Mouse (Mus musculus): ENCODE data around the gene Atxn1.

Atxn1 gene

DNA sequence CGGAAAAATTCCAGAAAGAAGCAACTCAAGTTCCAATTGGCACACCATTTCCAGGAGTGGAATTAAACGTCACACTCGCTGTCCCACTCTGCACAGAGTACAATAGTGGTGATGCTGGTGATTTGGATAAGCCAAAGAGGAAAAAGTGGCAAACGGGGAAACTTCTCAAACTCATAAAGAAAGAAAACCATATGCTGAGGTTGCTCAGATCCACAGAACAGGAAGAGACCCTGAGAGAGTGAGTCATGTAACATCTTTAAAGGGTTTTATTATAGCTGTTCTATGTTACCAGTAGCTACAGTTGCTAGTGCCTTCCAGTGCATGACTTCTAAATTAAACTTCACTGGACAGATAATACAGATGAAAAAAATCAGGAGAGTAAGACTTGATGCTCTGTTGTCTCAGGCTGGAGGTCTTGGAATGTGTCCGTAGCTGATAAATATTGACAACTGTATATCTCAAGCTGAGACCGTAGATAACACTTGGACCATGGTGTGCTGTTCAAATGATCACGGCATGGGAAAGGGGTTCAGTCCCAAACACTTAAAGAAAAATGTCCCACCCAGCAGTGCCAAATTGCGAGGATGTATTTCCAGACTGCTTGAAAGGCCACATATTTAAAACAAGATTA, 98.1 kb downstream of the Atxn1 start:
- DNase-seq (ENCODE audit: low spot score in 2 of 2) = no peak

DNA sequence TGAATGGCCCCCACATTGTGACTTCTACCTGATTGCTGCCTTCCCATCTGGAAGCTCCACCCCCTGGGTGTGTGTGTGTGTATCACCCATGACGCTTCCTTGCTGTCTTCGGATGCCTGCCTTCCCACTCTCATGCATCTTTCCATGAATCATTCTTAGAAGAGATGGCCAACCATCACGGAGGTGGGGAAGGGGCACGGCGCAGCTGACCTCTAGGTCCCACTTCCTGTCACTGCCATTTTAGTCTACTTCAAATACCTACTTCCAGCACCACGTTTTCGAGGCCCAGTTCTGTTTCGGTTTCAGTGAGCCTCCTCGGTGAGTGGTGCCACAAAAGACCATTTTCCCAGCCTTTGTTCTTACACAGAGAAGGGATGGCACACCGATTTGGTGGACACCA, 99.2 kb downstream of the Atxn1 start:
- DNase-seq (ENCODE audit: low spot score in 2 of 2) = no peak

DNA sequence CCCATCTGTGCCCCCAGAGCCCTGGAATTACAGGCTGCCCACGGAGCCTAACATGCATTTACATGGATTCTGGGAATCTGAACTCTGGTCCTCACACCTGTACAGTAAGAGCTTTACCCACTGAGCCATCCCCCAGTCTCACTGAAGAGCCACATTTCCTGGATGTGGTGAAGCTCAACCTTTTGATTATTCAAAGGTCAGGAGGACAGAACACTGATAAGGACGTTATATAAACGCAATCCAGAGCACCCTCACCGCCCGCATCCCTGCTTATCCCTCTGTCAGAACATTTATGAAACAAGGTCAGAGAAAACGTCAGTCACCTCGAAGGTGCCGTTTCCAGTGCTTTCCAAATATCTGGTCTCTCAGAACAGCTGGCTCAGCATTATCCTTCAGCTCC, 101.0 kb downstream of the Atxn1 start:
- DNase-seq (ENCODE audit: low spot score in 2 of 2) = no peak

DNA sequence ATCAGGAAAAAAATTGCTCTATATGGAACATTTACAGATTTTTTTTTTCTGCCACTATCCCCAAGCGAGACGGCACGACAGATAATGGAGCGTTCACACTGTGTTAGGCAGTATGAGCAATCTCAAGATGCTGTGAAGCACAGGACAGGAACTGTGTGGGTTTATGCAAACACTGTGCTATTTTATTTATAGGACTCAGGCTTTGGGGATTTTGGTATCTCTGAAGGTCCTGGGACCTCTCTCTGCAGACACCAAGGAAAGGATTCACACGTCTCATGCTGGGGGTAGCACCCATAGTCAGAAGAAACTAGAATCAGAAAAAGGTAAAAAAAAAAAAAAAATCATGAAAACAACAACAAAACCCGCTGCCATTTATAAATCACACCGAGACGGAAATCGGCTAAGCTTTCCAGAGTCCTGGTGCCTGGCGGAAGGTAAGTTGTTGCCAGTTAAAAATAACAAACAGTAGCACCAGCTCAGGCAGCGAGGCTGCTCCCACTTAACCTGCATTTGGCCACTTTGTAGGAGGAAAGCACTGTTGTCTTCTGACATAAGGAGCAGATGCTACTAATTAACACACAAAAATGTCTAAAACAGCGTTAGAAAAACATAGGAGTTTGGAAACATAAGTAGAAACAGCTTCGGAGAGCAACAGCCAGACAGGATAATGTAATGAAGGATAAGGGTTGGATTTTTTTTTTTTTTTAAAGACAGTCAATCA, 102.8 kb downstream of the Atxn1 start:
- no peak for DNase-seq (ENCODE audit: low spot score in 2 of 2)

DNA sequence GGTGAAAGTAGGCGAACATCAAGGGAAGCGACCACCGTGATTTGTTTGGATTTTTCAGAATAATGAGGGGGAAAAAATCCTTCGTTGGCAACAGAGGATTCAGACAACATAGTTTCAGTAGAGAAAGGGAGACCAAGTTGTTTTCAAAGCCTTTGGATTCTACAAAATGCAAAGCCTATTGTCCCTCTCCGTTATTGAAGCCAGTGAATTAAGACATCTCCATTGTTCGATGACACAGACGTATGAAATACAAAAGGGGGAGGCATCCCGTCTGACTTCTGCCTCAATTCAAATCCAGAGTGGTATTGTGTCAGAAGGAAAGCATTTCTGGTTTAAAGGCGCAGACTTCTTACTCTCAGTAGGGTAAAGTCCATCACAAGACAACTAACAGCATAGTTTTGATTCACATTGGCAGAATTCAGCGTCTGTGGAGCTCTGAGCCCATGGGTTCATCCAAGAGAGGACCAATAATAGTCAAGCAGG, 103.7 kb downstream of the Atxn1 start:
- no peak for DNase-seq (ENCODE audit: low spot score in 2 of 2)

DNA sequence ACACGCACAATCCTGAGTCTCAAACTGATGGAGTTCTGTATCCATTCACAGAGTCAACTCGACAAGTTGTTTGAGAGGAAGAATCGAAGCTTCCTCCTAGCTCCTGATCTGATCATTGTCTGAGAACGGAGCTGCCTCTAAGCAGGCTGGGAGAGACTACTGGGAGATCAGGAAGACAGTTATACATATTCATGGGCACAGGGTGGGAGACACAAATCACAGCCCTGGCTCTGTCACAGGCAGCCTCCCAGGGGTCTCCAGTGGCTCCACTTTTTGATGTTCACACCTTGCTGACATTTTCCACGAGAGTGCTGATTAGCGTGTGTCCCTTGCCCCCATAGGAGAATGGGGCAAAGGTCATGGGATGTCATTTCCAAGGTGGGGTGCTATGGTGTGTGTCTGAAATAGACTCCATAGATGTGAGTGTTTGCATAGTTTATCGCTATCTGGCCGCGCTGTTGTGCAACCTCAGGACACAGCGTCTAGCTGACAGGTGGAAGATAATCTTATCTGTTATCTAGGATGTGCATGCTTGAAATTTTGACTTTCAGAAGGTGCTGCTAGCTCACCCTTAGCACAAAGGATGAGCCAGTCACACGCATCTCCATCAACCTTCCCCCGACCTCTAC, 105.6 kb downstream of the Atxn1 start:
- DNase-seq (ENCODE audit: low spot score in 2 of 2) = no peak

DNA sequence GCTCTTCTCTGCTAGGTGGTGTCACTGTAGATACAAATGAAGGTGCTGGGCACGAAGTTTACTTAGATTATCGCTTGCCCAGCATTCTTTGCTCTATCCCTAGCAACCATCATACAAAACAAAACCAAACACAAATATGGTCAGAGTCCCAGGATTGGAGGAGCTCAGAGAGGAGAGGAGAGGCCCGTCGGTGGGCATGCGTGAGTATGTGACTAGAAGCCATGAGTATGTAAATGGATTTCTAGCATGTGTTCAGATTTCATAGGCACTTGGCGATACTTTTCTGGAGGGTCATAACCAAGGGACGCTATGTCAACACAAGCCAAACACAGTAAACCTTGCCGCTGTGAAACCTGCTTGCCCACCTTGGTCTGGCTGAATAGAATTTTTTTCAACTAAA, 107.4 kb downstream of the Atxn1 start:
- DNase-seq (ENCODE audit: low spot score in 2 of 2) = no peak

DNA sequence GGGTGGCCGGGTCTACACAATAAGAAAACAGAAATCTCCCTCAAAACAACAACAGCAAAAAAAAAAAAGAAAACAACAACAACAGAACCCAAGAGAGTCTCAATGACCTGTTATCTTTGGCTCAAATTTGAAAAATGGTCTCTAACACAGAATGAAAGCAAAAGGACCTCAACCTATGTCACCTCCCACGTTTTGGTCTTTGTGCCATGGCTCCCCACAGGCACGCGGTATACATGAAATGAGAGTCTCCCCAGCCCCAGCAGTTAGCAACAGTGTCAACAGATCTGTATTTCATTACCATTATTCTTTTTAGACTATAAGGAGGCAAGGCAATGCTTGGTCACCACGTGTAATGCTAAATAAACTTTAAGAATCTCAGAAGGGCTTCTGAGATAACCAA, 110.3 kb downstream of the Atxn1 start:
- DNase-seq (ENCODE audit: low spot score in 2 of 2) = no peak

DNA sequence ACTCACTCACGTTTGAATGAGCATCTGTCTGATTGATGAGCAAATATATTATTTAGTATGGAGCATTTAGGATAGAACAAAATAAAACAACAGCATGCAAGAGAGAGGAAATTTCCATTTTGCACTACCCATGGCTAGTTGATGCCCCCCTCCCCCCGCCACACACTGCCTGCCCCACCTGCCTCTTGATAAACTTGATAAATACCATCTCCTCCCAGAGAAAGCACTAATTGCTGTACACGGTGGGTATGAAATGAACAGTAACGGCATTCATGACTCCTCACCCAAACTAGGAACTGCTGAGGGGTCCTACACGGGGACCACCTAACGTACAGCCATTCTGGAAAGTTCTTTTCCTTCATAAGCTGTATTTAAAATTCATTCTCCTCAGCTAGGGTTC, 111.1 kb downstream of the Atxn1 start:
- DNase-seq (ENCODE audit: low spot score in 2 of 2) = no peak

DNA sequence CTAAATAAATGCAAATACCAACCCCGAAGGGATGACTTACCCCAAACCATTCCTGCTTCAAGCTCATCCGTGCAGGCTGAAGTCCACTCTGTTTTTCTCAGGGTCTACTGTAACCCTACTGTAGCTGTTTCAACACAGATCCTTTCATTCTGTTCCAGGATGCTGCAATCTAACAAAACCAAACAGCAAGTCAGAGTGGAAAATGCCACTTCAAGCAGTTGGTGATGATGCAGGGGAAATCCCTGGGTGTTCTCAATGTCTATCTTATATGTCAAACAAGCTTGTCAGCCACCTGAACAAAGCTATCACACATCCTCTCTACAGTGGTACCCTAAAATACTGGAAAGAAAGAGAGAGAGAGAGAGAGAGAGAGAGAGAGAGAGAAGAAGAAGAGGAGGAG, 112.5 kb downstream of the Atxn1 start:
- DNase-seq (ENCODE audit: low spot score in 2 of 2) = no peak

DNA sequence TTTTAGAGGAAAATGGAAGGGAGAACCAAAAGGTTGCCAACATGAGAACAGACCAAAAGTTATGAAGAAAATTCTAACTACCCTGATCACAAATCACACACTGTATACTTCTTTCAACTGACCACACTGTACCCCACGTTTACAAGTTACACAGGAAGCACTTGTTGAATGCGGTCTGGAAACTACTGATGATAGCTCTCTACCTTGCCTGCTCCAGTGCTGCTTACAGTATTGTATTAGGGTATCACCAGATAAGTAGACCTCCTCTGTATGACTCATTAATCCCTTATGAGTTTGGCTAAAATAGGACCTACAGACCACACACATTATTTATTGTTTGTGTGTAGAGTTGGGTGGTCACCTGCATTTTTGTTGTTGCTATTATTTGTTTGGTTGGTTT, 113.1 kb downstream of the Atxn1 start:
- no peak for DNase-seq (ENCODE audit: low spot score in 2 of 2)

DNA sequence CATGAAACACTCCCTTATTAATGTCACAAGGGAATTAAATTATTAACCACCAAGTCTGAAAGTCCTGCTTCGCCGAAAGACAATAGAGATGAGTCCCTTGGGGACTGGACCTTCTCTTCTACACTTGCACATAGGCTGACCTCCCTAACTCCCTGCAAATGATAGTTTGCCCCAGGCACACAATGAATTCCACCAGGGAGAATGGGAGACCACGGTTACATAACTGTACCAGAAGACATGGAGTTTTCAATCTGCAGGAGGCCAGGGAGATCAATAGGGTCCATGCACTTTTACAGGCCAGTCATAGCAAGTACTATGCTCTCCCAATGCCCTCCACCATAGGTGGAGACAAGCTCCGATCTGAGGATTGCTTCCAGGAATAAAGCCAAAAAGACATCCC, 113.7 kb downstream of the Atxn1 start:
- no peak for DNase-seq (ENCODE audit: low spot score in 2 of 2)

DNA sequence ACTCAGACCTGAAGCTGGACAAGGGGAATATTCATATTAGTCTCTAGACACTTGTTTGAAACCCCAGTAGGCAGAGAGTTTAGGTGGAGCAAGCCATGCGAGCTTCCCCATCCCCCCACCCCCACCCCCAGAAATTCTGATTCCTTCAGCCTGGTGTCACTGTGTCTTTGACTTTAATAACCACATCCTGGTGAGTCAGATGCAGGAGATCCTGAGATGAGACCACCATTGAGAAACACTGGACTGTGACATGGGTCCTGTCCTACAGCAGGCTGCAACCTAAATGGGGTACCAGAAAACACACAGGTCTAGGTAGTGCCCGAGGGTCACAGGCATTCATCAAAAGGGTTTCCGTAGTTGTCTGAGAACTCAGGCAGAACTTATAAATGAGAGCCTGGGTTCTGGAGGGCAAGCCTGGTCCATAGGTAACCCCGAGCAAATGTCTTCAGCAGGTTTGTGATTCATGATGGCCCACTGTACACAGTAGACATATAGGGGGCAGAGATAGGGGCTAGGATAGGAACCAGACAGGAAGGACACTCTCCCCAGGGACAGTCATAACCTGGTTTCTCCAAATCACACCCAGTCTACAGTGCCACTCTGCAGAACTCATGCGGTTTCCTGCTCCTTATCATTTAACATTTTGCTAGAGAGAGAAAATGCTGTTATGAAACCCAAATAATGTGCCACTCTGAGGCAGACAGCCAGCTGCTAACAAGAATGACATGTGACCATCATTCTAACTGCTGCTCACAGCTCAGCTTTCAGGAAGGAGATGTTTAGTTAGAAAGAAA, 114.4 kb downstream of the Atxn1 start:
- no peak for DNase-seq (ENCODE audit: low spot score in 2 of 2)

DNA sequence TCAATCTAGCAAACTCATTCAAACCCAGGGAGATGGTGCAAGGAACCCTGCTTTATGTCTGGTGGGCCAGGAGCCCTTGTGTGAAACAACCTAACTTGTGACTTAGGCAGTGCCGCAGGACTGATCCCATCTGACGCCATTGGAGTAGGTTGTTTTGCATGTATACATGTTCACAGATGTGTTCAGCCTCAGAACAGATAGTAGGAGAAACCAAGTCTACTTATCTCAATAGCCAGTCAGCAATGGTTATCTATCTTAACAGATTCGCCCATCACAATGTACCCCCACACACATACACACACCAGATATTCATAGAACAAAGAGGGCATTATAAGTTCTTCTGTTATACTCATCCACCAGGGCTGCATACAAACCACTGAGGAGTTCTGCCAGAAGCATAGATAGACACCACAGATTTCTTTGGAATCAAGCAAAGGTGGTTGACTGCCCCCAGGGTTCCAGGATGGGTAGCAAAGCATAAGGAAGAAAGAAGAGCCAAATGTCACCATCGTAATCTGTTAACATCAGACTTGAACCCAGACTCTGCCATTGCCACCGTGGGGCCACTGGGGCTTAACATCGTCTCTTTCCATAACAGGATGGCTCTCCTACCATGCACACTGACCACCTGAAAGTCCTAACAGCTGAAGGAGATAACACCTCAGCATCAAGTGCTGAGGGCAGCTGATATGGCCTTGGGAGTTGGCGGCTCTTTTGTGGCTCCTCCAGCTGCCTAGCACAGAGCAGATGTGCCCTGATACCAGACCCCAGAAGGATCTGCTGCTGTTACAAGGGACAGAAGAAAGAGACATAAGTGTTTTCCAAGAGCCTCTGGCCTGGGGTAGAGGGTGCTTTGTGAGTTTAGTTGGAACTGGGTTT, 115.4 kb downstream of the Atxn1 start:
- DNase-seq (ENCODE audit: low spot score in 2 of 2) = no peak

DNA sequence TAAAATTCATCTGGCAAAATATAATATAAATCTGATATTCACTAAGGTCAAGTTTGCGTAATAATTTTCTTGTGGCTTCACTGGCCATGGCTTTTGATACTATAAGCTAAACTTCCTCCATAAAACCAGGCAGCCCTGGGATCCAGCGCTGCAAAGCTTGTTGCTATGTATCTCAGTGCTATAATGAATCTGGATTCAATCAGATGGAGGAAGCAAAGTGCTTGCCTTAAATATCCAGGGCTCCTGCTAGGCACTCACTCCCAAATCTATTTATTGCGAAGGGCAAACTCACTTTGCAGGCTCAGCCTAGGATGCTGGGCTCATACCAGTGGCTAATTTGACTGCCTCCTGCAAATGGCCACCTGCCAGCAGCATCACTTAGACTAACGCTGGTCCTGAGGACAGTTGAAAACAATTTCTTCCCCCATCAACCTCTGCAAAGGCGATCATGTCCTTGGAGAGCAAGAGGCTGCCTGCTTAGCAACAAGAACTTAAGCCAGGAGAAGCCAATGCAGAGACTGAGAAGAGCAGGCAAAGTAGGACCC, 122.2 kb downstream of the Atxn1 start:
- DNase-seq (ENCODE audit: low spot score in 2 of 2) = no peak

DNA sequence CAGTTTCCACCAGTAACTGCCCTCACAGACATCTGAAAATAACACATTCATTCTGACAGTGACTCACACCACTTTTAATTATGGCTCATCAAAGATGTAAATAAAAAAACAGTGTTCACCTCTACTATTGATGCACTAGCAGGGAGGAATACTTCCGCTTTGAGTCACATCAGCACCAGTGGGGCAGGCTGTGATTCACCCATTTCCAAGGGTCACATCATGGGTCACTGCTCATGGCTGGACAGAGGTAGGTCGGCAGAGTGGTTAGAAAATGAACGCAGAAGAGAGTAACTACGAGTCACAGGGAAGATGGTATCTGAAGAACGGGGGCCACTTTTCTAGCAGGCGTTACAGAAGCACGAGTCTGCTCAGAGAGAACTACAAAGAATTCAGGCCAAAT, 124.9 kb downstream of the Atxn1 start:
- DNase-seq (ENCODE audit: low spot score in 2 of 2) = no peak

DNA sequence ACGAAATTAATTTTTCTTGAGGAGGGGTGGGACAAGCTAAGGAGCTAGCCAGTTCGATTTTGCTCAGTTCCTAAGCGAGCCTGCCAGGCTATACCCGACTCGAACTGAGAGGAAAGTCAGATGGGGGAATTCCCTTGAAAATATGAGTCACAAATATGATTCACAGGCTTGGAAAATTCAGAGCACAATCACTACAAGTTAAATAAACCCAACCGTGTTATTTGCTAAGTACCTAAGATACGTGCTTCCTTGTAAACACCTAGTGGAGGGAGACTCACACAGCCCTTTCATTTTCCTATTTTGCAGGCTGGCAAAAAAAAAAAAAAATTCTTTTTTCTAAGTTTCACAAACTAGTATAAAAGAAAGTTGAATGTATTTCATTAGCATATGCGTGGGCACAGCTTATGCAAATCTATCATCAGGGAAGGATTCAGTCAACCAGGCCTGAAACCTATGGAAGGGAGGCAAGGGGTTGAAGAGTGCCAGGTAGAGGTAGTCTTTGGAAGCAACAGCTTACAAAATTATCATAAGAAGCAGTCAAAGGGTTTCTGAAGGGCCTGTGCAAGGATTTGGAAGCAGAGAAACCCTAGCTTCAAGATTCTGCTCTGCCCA, 127.1 kb downstream of the Atxn1 start:
- DNase-seq (ENCODE audit: low spot score in 2 of 2) = no peak

DNA sequence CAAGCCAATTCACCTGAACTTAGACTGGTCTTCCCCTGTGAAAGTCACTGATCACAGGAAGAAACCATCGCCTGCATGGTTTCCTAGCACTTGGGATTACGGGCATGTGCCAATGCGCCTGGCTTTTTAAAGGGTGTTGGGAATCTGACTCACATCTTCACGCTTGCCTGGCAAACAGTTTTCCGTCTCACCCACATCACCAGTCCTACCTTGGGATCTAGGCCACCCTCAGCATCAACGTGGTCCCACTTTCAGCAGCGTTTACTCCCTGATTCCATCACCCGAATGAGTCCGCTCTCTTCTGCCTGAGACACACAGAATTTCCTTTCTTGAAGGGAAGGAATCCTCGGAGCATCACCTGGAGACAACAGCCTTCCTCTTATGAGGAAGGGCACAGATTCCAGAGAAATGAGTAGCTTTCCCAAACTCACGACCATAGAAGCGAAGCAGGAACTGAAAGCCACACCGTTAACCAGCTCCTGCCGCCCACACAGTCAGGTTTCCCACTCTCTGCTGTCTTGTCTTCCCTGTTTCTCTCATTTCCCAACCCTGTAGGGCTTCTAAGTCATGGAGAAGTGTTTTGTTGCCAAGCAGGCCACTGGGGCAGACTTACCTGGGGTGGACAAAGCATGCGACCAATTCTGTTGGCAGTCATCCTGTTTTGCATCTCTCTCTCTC, 128.3 kb downstream of the Atxn1 start:
- DNase-seq (ENCODE audit: low spot score in 2 of 2) = no peak

DNA sequence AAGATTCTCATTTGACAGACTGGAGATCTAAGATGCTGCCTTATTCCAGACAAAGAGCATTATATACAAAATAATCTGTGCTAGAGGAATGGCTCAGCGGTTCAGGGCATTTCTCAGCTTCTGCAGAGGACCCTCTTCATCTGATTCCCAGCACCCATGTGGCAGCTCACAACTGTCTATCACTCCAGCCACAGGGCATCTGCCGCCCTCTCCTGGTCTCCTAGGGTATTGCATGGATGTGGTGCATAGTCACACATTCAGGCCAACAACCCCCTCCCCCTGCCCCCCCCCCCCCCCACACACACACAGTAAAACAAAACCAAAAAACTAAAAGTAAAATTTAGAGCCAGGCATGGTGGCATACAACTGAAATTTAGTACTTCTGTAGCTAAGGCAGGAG, 130.5 kb downstream of the Atxn1 start:
- no peak for DNase-seq (ENCODE audit: low spot score in 2 of 2)

DNA sequence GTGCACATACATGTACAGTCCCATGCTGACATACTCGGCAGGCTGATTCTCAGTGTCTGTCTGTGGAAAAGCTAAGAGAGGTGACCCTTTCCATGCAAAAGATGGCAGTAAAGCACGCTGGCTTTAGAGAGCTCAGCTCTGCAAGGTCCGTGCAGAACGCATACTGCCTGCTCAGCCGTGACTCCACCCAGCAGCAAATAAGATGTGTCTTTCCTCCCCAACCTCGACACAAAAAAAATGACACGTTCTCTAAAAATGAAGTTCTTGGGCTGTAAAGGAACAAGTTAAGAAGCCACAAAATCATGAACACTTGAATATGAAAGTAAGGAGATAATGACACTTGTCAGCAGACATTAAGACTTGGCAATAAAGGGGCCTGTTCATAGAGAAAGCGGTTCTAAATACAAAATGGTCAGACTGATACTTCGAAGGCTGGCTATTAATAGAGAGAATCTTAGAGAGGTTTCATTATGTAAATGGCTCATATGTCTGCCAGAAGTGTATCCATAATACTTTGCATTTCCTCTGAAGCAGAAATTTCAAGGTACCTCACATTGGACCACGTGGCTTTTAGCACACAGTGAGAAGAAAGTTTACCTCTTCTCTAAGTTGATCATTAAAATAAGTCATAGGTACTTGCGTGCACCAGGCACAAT, 132.0 kb downstream of the Atxn1 start:
- DNase-seq (ENCODE audit: low spot score in 2 of 2) = no peak
